Mouse (Mus musculus) left cerebral cortex, adult 18-20 months (tissue): ENCODE measurements at regions not wholly inside any gene's neighbourhood (a gene's known extent, or its start where the extent isn't known, plus 50 kb on each side); places are given as distances from the start of the nearest gene placed in this dataset.

Source experiments
- DNase-seq, 2 experiments: peaks; one replicate each; pipeline ENCODE4 v3.0.0; 2021 to 2022; ENCODE audit warnings: low spot score in 2 of 2, mixed read lengths in 1 of 2

- DNase-seq: no peak
Measured at GRCm38 (mm10) chr5:148616426-148616825, 63.8 kb upstream of the Ubl3 start.

GRCm38 (mm10) chr5:148615706-148616366 is 63.2 kb upstream of the Ubl3 start:
- DNase-seq: peak in 1 of 2 experiments; percentile 18

- no peak for DNase-seq
Measured at GRCm38 (mm10) chr5:148615117-148615516, 62.5 kb upstream of the Ubl3 start.

- DNase-seq: no peak
Measured at GRCm38 (mm10) chr5:148611323-148611722, 58.7 kb upstream of the Ubl3 start.

DNA sequence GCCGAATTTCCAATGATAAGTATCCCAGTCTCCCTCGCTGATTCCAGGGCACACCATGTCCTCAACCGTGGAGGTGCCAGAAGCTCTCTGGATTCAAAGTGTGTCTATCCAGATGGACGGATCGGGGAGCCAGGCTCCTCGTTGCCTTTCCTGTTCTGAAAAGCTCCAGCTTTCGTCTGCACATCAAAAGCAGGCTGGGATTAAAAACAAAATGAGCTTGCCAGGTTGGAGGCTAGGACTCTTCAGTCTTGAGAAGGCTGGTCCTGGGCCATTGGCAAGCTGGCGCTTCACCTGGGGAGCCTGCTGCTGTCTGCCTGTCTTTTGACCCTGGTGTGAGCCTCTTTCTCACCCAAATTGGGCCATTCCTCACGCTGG is 56.9 kb upstream of the Ubl3 start:
- DNase-seq: no peak

- DNase-seq: no peak
Measured at GRCm38 (mm10) chr5:148608857-148609505, 56.4 kb upstream of the Ubl3 start.

GRCm38 (mm10) chr5:148608178-148608577 is 55.6 kb upstream of the Ubl3 start:
- DNase-seq: no peak

GRCm38 (mm10) chr5:148605730-148606129 is 53.1 kb upstream of the Ubl3 start:
- DNase-seq: peak; percentile 12 to 15
